Mouse (Mus musculus) spleen, adult 2 months (tissue): ENCODE measurements around the gene Vmn1r4. TPM values are rescaled to one million over a fixed set of nuclear protein-coding genes. Genes with fewer than 3 reads are reported as not detected.

Experiments
- DNase-seq, 2 experiments: peaks; one replicate each; pipeline versions ENCODE4 v3.0.0 to v3.0.0-alpha.2; 2012 to 2021; ENCODE audit warnings: low spot score in 2 of 2, low read depth in 1 of 2
- H3K27ac ChIP-seq: fragments of 200-500 bp; 2 replicates; pipeline ENCODE4 v1.5.1; 2012; ENCODE audit warnings: low read length, inconsistent platforms; ENCODE audit not compliant: insufficient read depth
- H3K27me3 ChIP-seq: fragments of 200-500 bp; 2 replicates; pipeline ENCODE4 v1.6.1; 2012; ENCODE audit warnings: mild to moderate bottlenecking, moderate library complexity, low read length, inconsistent platforms; ENCODE audit not compliant: control insufficient read depth, insufficient read depth
- H3K36me3 ChIP-seq: fragments of 200-500 bp; 2 replicates; pipeline ENCODE4 v1.6.1; 2012; ENCODE audit warnings: mild to moderate bottlenecking, low read length, inconsistent platforms; ENCODE audit not compliant: control insufficient read depth, insufficient read depth
- H3K4me1 ChIP-seq: fragments of 200-500 bp; 2 replicates; pipeline ENCODE4 v1.6.1; 2011; ENCODE audit warnings: inconsistent platforms; ENCODE audit not compliant: control insufficient read depth, insufficient read depth, insufficient read length
- H3K4me3 ChIP-seq: fragments of 200-500 bp; 2 replicates; pipeline ENCODE4 v1.5.1; 2011; ENCODE audit warnings: mild to moderate bottlenecking, inconsistent platforms; ENCODE audit not compliant: insufficient read depth, insufficient read length; ENCODE audit errors: extremely low read depth
- CTCF ChIP-seq: fragments of 200-500 bp; IDR thresholded peaks from 2 replicates; pipeline ENCODE4 v1.5.1; 2011; ENCODE audit warnings: mild to moderate bottlenecking, inconsistent platforms; ENCODE audit not compliant: insufficient read depth, insufficient read length, insufficient replicate concordance; ENCODE audit errors: extremely low read depth
- POLR2A ChIP-seq: fragments of 200-500 bp; IDR thresholded peaks from 2 replicates; pipeline ENCODE4 v1.6.1; 2011; ENCODE audit warnings: low read depth, low read length, inconsistent platforms
- WGBS: fragments of 180-500 bp; shearing (Covaris S2); methylation state at CpG from one replicate; pipeline ENCODE4 v1.1.7; 2018; 5-methylcytosine and 5-hydroxymethylcytosine counted together
- polyA plus RNA-seq: library from polyadenylated mRNA; depleted of rRNA; stranded (reverse); fragments of >200 nt; gene quantifications from 2 replicates; pipeline ENCODE4 v1.2.3, GENCODE M21; 2012; rRNA removed

The Vmn1r4 gene
- polyA plus RNA-seq, 1 experiment = 0.05 TPM

GRCm38 (mm10) chr6:56931648-56932415 is 8.0 kb downstream of the Vmn1r4 start:
- WGBS = 52% methylated on average over 4 of the region's 4 CpGs
- H3K4me3 ChIP-seq = no peak overlapping the region
- H3K27me3 ChIP-seq = no peaks in the 10 kb centered on the region
- no peaks in the 10 kb centered on the region for H3K4me1 ChIP-seq
- DNase-seq = no peak
- no peaks in the 10 kb centered on the region for H3K36me3 ChIP-seq
- H3K27ac ChIP-seq = no peak overlapping the region
- TF ChIP-seq POLR2A (no peak), CTCF (no peak)

- Histone ChIP-seq H3K27ac (no peak overlapping the region), H3K27me3 (no peaks in the 10 kb centered on the region), H3K36me3 (no peaks in the 10 kb centered on the region), H3K4me3 (no peak overlapping the region), H3K4me1 (no peaks in the 10 kb centered on the region)
- TF ChIP-seq CTCF (no peak), POLR2A (no peak)
- no peak for DNase-seq
- WGBS = 59% methylated on average over 2 of the region's 2 CpGs
Measured at GRCm38 (mm10) chr6:56932464-56932863, 8.6 kb downstream of the Vmn1r4 start.

- TF ChIP-seq POLR2A = no peak
- TF ChIP-seq CTCF = no peak
- no peak overlapping the region for H3K27ac ChIP-seq
- no peaks in the 10 kb centered on the region for H3K4me1 ChIP-seq
- WGBS = 69% methylated on average over 4 of the region's 4 CpGs
- no peak overlapping the region for H3K4me3 ChIP-seq
- H3K27me3 ChIP-seq = no peaks in the 10 kb centered on the region
- H3K36me3 ChIP-seq = no peaks in the 10 kb centered on the region
- DNase-seq = no peak
Measured at GRCm38 (mm10) chr6:56934366-56934765, 10.6 kb downstream of the Vmn1r4 start.

- no peak for DNase-seq
- Histone ChIP-seq H3K27ac (no peak overlapping the region), H3K36me3 (no peaks in the 10 kb centered on the region), H3K4me1 (no peaks in the 10 kb centered on the region), H3K4me3 (no peak overlapping the region), H3K27me3 (no peaks in the 10 kb centered on the region)
- TF ChIP-seq POLR2A (no peak), CTCF (no peak)
- WGBS = 77% methylated on average over 5 of the region's 5 CpGs
Measured at GRCm38 (mm10) chr6:56956436-56956835, 32.6 kb downstream of the Vmn1r4 start.

DNA sequence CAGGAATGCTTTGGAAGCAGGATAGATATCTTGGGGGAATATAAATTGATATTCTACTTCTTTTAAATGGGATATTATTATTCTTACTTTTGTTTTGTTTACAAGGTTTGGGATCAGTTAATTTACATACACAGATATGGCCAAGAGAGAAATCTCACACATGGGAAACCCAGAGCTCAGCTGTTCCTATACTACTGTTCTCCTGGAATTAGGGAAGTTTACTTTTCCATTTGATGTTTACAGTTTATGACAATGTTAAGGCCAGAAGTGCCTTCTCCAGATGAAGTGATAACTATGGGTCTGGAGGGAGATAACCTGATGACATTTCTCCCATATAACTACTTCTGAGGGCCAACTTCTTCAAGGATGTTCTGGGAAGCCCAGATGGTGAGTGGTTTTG is 46.2 kb downstream of the Vmn1r4 start, which contains the start of gene Vmn1r5:
Vmn1r5 (plus strand) TSS at position 301 of the 400 bp plus-strand sequence.
- TF ChIP-seq CTCF = no peak
- TF ChIP-seq POLR2A = no peak
- Histone ChIP-seq H3K36me3 (no peaks in the 10 kb centered on the region), H3K4me1 (no peaks in the 10 kb centered on the region), H3K27ac (no peak within 1 kb of the TSS), H3K4me3 (no peak within 1 kb of the TSS), H3K27me3 (no peaks in the 10 kb centered on the region)
- no peak for DNase-seq

- Histone ChIP-seq H3K4me1 (no peaks in the 10 kb centered on the region), H3K36me3 (no peaks in the 10 kb centered on the region), H3K27me3 (no peaks in the 10 kb centered on the region), H3K27ac (no peak within 1 kb of the TSS), H3K4me3 (no peak within 1 kb of the TSS)
- TF ChIP-seq POLR2A (no peak), CTCF (no peak)
- no peak for DNase-seq
- WGBS = 88% methylated on average over 2 of the region's 2 CpGs
Measured at GRCm38 (mm10) chr6:56996943-56997342, 73.1 kb downstream of the Vmn1r4 start, which contains the start of gene Vmn1r6. Gene Vmn1r6 (plus strand): TSS chr6:56997243.

Other genes starting within 250 kb of the Vmn1r4 start
- 1.3 and 2.2 TPM in 2 replicates for gene Lsm5, start 219.3 kb upstream of the Vmn1r4 start, polyA plus RNA-seq
- 5.5 and 5.8 TPM in 2 replicates for gene Avl9, start 209.1 kb upstream of the Vmn1r4 start, polyA plus RNA-seq
- gene Kbtbd2, start 126.2 kb upstream of the Vmn1r4 start, polyA plus RNA-seq = 7.2 and 8.0 TPM in 2 replicates
- 6.7 and 9.2 TPM in 2 replicates for gene Fkbp9, start 92.0 kb upstream of the Vmn1r4 start, polyA plus RNA-seq
- gene Nt5c3, start 83 bp upstream of the Vmn1r4 start, polyA plus RNA-seq = 7.8 and 10.4 TPM in 2 replicates
- not detected in 2 replicates for gene Vmn1r5, start 46.3 kb downstream of the Vmn1r4 start, polyA plus RNA-seq
- gene Vmn1r6, start 73.2 kb downstream of the Vmn1r4 start, polyA plus RNA-seq = not detected in 2 replicates
- not detected in 2 replicates for gene Vmn1r7, start 101.3 kb downstream of the Vmn1r4 start, polyA plus RNA-seq
- gene Vmn1r8, start 108.3 kb downstream of the Vmn1r4 start, polyA plus RNA-seq = not detected in 2 replicates
- gene Vmn1r9, start 142.8 kb downstream of the Vmn1r4 start, polyA plus RNA-seq = not detected in 2 replicates
- gene Vmn1r10, start 185.4 kb downstream of the Vmn1r4 start, polyA plus RNA-seq = not detected in 2 replicates
- not detected in 2 replicates for gene Vmn1r11, start 209.4 kb downstream of the Vmn1r4 start, polyA plus RNA-seq
- not detected in 2 replicates for gene Vmn1r12, start 232.9 kb downstream of the Vmn1r4 start, polyA plus RNA-seq